Mouse (Mus musculus) midbrain, embryonic 10.5 days (tissue): ENCODE results near the gene Svep1. TPM values are rescaled to one million over a fixed set of nuclear protein-coding genes. Genes with fewer than 3 reads are reported as not detected.

Source experiments
- DNase-seq: peaks from one replicate; pipeline ENCODE4 v3.0.0-alpha.2; 2017; ENCODE audit warnings: low spot score
- H3K27ac ChIP-seq: fragments of 300-500 bp; sonication (generic); replicated peaks from 2 replicates; pipeline ENCODE4 v1.5.1; 2016; ENCODE audit warnings: mild to moderate bottlenecking
- H3K27me3 ChIP-seq: fragments of 300-500 bp; sonication (generic); 2 replicates; pipeline ENCODE4 v1.6.1; 2016; ENCODE audit warnings: low read depth, mild to moderate bottlenecking; ENCODE audit not compliant: poor library complexity, severe bottlenecking
- H3K36me3 ChIP-seq: fragments of 300-500 bp; sonication (generic); 2 replicates; pipeline ENCODE4 v1.6.1; 2016; ENCODE audit warnings: mild to moderate bottlenecking, moderate library complexity
- H3K4me1 ChIP-seq: fragments of 300-500 bp; sonication (generic); 2 replicates; pipeline ENCODE4 v1.6.1; 2016
- H3K4me3 ChIP-seq: fragments of 300-500 bp; sonication (generic); 2 replicates; pipeline ENCODE4 v1.5.1; 2016; ENCODE audit warnings: mild to moderate bottlenecking, moderate library complexity
- H3K9me3 ChIP-seq: fragments of 300-500 bp; sonication (generic); replicated peaks from 2 replicates; pipeline ENCODE4 v1.6.1; 2016; ENCODE audit warnings: mild to moderate bottlenecking
- WGBS: fragments of 180-500 bp; shearing (Covaris S2); methylation state at CpG from one replicate; pipeline ENCODE4 v1.1.7; 2016; 5-methylcytosine and 5-hydroxymethylcytosine counted together
- polyA plus RNA-seq: library from polyadenylated mRNA; unstranded; fragments of >200 nt; fragmentation: Nextera tagmentation; extraction: Ambion mirVana; gene quantifications from 2 replicates; pipeline ENCODE4 v1.2.1, GENCODE M21; 2016

Svep1 gene
- polyA plus RNA-seq, 1 experiment from 2014 or later = 1.8 TPM

DNA sequence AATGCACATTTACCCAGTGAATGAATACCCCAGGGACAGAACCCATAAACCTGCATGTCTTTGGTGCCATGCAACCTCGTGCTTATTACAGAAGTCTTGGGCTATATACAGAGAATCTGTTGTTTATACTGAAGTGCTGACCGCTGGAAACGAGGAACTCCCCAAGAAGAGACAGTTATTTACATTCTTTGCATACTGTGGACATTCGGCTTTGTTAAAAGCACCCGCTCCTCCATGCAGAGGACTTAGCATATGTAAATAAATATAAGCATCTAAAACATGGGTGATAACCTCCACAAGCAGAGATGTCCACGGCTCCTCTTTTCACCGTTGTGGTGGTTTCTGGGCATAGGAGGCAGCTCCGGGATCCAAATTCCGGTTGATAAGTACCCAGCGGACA, 95.7 kb downstream of the Svep1 start:
- Histone ChIP-seq H3K4me1 (no peaks in the 10 kb centered on the region), H3K27me3 (no peaks in the 10 kb centered on the region), H3K27ac (no peak overlapping the region), H3K9me3 (no peaks in the 10 kb centered on the region), H3K36me3 (no peaks in the 10 kb centered on the region), H3K4me3 (no peak overlapping the region)
- no peak for DNase-seq
- 83% methylated on average over 10 of the region's 10 CpGs for whole genome bisulfite sequencing

DNA sequence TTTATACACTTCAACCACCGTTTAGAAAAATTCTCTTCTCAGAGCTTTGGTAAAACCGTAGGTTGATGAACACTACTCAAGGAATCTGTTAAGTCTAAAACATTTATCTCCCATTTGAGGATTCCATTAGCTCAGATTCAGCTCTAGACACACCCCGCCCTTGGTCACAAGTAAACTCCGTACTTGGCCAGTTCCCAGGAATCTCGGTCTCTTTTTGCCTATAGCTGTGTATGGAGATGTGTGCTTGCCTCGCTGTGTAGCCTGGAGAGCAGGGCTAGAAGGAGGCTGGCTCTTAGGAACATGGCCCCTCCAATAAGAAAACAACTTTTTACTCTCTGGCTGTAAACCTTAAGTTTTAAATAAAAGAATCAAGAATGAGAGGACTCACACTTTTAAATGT, 96.9 kb downstream of the Svep1 start:
- H3K27me3 ChIP-seq = no peaks in the 10 kb centered on the region
- DNase-seq = no peak
- H3K9me3 ChIP-seq = no peaks in the 10 kb centered on the region
- no peak overlapping the region for H3K27ac ChIP-seq
- 93% methylated on average over 6 of the region's 6 CpGs for WGBS
- H3K4me3 ChIP-seq = no peak overlapping the region
- no peaks in the 10 kb centered on the region for H3K4me1 ChIP-seq
- H3K36me3 ChIP-seq = no peaks in the 10 kb centered on the region

DNA sequence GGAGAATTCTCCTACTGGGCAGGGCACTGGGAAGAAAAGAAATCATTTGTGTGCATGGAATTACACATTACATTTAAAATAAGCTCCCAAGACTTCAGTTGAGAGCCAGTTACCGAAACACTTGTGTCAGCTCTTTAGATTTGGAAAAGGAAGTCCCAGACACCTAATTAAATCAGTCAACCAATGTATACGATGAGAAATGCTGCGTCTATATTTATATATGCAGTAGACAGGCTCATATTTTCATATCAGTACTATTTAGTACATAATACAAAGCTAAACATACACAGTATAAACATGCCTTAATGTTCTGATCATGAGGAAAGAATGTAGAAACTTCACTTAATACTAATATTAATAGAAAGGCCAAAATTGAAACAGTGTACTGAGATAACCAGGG, 98.3 kb downstream of the Svep1 start:
- Histone ChIP-seq H3K4me1 (no peaks in the 10 kb centered on the region), H3K27me3 (no peaks in the 10 kb centered on the region), H3K27ac (no peak overlapping the region), H3K36me3 (no peaks in the 10 kb centered on the region), H3K9me3 (no peaks in the 10 kb centered on the region), H3K4me3 (no peak overlapping the region)
- no peak for DNase-seq
- WGBS = 88% methylated on average over 3 of the region's 3 CpGs

DNA sequence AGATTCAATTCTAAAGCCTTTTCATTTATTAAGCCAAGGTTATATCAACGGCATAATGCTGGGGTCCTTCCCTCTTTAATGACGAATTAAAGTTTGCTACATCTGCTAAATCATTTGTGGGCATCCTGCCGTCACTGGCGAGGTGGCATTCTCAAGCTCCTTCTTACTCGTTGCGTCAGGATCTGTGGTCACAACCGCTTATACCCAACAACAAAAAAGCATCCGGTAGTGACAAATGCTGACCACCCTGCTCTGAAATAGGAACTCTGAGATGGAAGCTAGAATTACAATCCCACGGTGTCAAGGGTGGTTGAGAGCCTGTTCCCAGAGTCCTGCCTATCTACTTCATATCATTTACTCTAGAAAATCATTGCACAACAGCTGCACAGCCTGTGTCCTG, 108.9 kb downstream of the Svep1 start:
- no peaks in the 10 kb centered on the region for H3K9me3 ChIP-seq
- no peak overlapping the region for H3K4me3 ChIP-seq
- H3K27ac ChIP-seq = no peak overlapping the region
- no peaks in the 10 kb centered on the region for H3K36me3 ChIP-seq
- no peak for DNase-seq
- no peaks in the 10 kb centered on the region for H3K4me1 ChIP-seq
- 93% methylated on average over 9 of the region's 9 CpGs for WGBS
- no peaks in the 10 kb centered on the region for H3K27me3 ChIP-seq

DNA sequence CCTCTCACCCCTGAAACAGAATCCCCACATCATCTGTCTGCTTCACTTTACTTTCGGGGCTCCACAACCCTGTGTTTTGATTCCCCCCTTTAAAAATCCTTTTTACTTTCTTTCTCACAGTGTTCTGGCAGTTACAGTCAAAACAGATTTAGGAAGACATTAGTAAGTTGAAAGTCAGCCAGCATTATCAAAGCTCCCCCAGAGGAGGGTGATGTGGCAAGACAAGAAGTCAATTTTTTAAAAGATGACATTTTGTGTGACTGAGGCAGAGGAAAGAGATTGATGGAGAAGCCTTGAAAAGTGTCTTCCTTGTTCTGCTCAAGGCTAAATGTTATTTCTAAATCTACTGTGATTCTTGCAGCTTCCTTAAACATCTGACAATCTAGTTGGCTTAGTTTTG, 119.9 kb downstream of the Svep1 start:
- H3K4me1 ChIP-seq = no peaks in the 10 kb centered on the region

DNA sequence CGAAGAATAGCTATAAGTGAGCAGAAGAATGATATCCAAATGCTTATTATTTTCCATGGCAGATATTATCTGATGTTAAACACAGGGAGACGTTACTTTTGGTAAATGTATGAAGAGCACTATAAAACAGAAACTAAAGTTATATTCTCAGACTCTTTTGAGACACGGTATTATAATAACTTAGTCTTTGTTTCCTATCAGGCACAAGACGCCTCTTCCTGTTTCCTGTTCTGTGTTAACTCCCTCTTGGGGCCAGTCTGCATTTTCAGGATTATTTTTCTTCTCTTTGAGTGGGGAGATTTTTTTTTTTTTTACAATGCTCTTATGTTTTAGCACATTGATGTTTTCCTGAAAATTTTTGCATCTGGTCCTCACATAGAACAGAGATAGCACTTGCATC, 120.5 kb downstream of the Svep1 start:
- Histone ChIP-seq H3K4me3 (no peak overlapping the region), H3K27ac (no peak overlapping the region), H3K4me1 (no peaks in the 10 kb centered on the region), H3K36me3 (no peaks in the 10 kb centered on the region), H3K27me3 (no peaks in the 10 kb centered on the region), H3K9me3 (no peaks in the 10 kb centered on the region)
- WGBS = 84% methylated on average over 4 of the region's 4 CpGs
- DNase-seq = no peak

More for the DNA sequence above, 119.9 kb downstream of the Svep1 start:
- no peak overlapping the region for H3K4me3 ChIP-seq
- H3K36me3 ChIP-seq = no peaks in the 10 kb centered on the region
- no peak overlapping the region for H3K27ac ChIP-seq
- no peaks in the 10 kb centered on the region for H3K27me3 ChIP-seq
- WGBS = 92% methylated on average over 1 of the region's 1 CpGs
- no peaks in the 10 kb centered on the region for H3K9me3 ChIP-seq
- no peak for DNase-seq

DNA sequence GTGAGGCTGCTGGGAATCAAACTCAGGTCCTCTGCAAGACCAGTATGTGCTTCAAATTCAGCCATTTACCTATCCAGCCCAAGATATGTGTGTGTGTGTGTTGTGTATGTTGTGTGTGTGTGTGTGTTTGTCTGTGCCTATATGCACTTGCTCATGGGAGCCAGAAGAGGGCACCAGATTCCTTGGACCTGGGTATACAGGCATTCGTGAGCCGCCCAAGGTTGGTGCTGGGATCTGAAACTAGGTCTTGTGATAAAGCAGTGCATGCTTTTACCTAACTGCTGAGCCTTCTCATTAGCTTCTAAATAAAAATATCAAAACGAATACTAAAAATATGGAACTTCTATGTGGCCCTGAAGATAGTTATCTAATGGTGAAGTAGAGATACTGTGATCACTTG, 121.3 kb downstream of the Svep1 start:
- 84% methylated on average over 3 of the region's 3 CpGs for WGBS
- no peak for DNase-seq
- Histone ChIP-seq H3K9me3 (no peaks in the 10 kb centered on the region), H3K4me1 (no peaks in the 10 kb centered on the region), H3K36me3 (no peaks in the 10 kb centered on the region), H3K27ac (no peak overlapping the region), H3K4me3 (no peak overlapping the region), H3K27me3 (no peaks in the 10 kb centered on the region)

DNA sequence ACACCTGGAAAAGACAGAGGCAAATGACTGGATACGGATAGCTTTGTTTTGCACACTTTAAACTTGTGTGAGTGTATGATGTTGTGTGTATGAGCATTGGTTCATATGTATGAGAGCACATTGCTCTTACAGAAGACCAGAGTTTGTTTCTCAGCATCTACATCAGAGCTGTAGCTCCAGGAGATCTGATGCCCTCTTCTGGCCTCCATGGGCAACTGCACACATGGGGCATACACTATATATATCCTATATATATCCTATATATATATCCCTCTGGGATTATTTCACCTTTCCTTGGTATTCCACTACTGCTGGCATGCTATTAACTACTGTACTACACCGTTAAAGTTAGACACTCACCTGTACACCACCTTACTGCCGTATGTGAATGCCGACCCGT, 122.5 kb downstream of the Svep1 start:
- WGBS = 95% methylated on average over 5 of the region's 5 CpGs
- Histone ChIP-seq H3K36me3 (no peaks in the 10 kb centered on the region), H3K4me3 (no peak overlapping the region), H3K27me3 (no peaks in the 10 kb centered on the region), H3K27ac (no peak overlapping the region), H3K9me3 (no peaks in the 10 kb centered on the region), H3K4me1 (peaks cover 4% of the 10 kb centered on the region; the same call in 1 of the 2 replicates)
- no peak for DNase-seq

DNA sequence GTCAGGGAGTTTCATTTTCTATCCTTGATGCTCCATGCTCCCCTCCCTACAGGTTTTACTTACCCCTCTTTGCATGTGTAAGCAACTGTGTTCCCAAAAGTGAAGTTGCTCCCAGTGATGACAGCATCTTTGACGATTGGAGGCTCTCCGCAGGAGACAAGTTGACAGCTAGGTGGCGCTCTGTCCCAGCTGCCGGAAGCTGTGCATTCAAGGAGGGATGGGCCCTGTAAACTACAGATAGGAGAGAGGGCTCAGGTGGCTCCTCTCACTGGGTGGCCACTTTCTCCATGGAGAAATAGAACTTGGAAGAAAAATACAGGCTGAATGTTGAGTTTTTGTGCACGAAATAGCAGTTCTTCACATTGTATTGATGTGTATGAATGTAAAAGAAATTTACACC, 124.1 kb downstream of the Svep1 start:
- no peaks in the 10 kb centered on the region for H3K27me3 ChIP-seq
- WGBS = 10% methylated on average over 5 of the region's 5 CpGs
- no peaks in the 10 kb centered on the region for H3K36me3 ChIP-seq
- H3K27ac ChIP-seq = no peak overlapping the region
- no peak overlapping the region for H3K4me3 ChIP-seq
- no peaks in the 10 kb centered on the region for H3K9me3 ChIP-seq
- DNase-seq = peak; percentile 58
- H3K4me1 ChIP-seq = peaks cover 4% of the 10 kb centered on the region; the same call in 1 of the 2 replicates

DNA sequence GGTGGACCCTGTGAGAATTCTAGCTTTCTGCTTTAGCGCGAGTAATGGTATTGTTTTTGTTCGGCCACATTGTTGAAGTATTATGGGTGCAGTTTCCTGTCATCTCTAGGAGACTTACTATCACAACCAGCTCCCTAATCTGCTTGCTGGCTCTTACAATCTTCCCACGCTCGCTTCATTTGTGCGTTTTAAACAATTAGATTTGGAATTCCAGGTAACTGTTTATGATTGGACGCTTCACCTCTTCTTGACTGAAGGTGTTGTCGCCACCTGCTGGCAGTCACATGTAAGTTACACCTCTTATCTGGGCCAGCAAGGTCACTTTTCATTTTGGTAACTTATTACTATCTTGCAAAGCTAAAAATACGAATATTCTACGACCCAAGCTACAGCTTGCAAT, 127.0 kb downstream of the Svep1 start:
- Histone ChIP-seq H3K27me3 (no peaks in the 10 kb centered on the region), H3K4me3 (peak overlapping the region; percentile 35), H3K4me1 (peaks cover 4% of the 10 kb centered on the region; the same call in 1 of the 2 replicates), H3K9me3 (no peaks in the 10 kb centered on the region), H3K27ac (no peak overlapping the region), H3K36me3 (no peaks in the 10 kb centered on the region)
- peak; percentile 39 for DNase-seq
- WGBS = 25% methylated on average over 10 of the region's 10 CpGs

DNA sequence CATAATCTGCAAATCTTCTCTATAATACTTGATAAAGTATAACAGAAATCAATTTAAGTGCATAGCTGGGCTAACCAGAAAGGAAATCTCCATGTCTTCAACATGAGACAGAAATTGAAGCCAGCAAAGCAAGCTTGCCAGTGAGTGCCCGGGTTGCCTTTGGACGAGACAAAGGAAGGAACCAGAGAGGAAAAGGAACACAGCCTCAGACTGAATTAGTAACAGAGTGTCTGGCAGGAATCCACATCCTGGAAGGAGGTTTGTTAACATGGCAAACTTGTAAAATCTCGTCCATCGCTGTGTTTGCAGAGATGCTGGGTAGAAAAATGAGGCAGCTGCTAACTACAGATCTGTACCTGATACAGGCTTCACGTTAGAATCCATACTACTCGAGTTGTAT, 128.7 kb downstream of the Svep1 start:
- Histone ChIP-seq H3K9me3 (no peaks in the 10 kb centered on the region), H3K4me3 (no peak overlapping the region), H3K4me1 (peaks cover 4% of the 10 kb centered on the region; the same call in 1 of the 2 replicates), H3K27ac (no peak overlapping the region), H3K27me3 (no peaks in the 10 kb centered on the region), H3K36me3 (no peaks in the 10 kb centered on the region)
- 83% methylated on average over 6 of the region's 6 CpGs for WGBS
- DNase-seq = no peak

DNA sequence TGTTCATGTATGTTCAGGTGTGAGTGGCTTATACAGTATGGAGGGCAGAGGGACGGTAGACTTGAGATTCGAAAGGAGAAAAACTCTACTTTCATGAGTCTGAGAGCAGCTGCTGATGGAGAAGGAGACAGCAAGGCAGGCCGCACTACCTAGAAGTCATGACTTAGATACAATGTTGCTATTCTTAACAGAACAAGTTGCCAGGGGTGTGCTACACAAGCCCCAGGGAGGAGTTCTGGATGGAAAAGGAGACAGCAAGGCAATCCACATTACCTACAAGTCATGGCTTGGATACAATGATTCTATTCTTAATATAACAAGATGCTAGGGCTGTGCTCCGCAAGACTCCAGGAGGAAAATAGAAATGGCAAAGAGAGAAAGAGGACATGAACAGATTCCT, 129.1 kb downstream of the Svep1 start:
- no peaks in the 10 kb centered on the region for H3K9me3 ChIP-seq
- WGBS = 99% methylated on average over 4 of the region's 4 CpGs
- peaks cover 4% of the 10 kb centered on the region; the same call in 1 of the 2 replicates for H3K4me1 ChIP-seq

DNA sequence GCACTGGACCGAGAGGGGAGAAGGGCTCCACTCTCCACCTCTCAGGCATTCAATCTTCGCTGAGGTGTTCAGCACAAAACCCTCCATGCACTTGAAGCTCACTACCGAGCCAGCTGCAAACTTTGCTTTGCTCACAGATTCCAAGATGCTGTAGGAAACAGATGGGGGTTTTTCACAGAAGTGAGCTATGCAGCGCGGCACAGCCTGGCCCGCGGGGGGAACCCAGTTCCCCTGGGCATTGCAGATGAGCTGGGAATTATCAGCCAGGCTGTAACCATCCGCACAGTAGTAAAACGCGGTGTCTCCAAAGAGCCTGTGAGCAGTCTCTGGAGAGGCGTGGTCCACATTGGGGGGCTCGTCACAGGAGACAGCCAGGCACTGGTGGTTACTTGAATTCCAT, 133.8 kb downstream of the Svep1 start:
- Histone ChIP-seq H3K9me3 (0 out of 2 replicates have a peak, but pooled peaks cover 4% of the 10 kb centered on the region), H3K4me1 (no peaks in the 10 kb centered on the region), H3K36me3 (no peaks in the 10 kb centered on the region), H3K4me3 (no peak overlapping the region), H3K27me3 (no peaks in the 10 kb centered on the region), H3K27ac (no peak overlapping the region)
- DNase-seq = no peak
- 85% methylated on average over 12 of the region's 12 CpGs for WGBS

More for the DNA sequence above, 129.1 kb downstream of the Svep1 start:
- no peaks in the 10 kb centered on the region for H3K36me3 ChIP-seq
- H3K27me3 ChIP-seq = no peaks in the 10 kb centered on the region
- no peak overlapping the region for H3K4me3 ChIP-seq
- no peak for DNase-seq
- no peak overlapping the region for H3K27ac ChIP-seq

DNA sequence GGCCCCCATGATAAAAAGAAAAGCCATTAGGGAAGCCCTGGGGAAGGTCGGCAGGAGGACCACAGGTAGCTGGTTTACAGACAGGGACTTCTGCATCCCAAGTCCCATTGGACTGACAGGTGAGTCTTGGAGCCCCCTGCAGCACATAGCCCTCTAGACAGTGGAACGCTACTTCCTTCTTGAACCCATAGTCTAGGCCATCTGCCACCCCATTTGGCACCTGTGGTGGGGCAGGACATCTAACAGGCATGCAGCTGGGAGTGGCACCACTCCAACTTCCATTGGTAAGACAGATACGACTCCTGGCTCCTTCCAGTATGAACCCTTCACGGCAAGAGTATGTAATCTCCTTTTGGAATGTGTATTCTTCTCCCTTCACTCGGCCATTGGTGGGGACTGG, 137.8 kb downstream of the Svep1 start:
- H3K4me3 ChIP-seq = no peak overlapping the region
- H3K4me1 ChIP-seq = no peaks in the 10 kb centered on the region
- H3K9me3 ChIP-seq = 0 out of 2 replicates have a peak, but pooled peaks cover 4% of the 10 kb centered on the region
- H3K27me3 ChIP-seq = no peaks in the 10 kb centered on the region
- H3K36me3 ChIP-seq = no peaks in the 10 kb centered on the region
- H3K27ac ChIP-seq = no peak overlapping the region
- DNase-seq = no peak
- WGBS = 92% methylated on average over 5 of the region's 5 CpGs
